Mouse (Mus musculus): Measurements from ENCODE around the gene 0610012G03Rik.
"Not testable (repeated sequence)": the region's sequence is repeated elsewhere in the genome, so short reads cannot be mapped to it uniquely, and the experiment has no call there.

0610012G03Rik gene

GRCm38 (mm10) chr16:31948345-31948774 is at the start of gene 0610012G03Rik, which contains the start of gene Ncbp2:
0610012G03Rik (minus strand) TSS chr16:31948494.
Ncbp2 (plus strand) TSS chr16:31948513.
- peak; percentile 92 to 96 for DNase-seq (ENCODE audit: low spot score in 2 of 2)

GRCm38 (mm10) chr16:31996371-31996770 is 48.1 kb upstream of the 0610012G03Rik start:
- DNase-seq (ENCODE audit: low spot score in 2 of 2), result no peak

- DNase-seq (ENCODE audit: low spot score in 2 of 2), result no peak
These were observed 45.7 kb upstream of the 0610012G03Rik start for GRCm38 (mm10) chr16:31993946-31994345.

GRCm38 (mm10) chr16:31993195-31993594 is 44.9 kb upstream of the 0610012G03Rik start:
- DNase-seq (ENCODE audit: low spot score in 2 of 2), result no peak

- no peak for DNase-seq (ENCODE audit: low spot score in 2 of 2)
These were observed 43.7 kb upstream of the 0610012G03Rik start for GRCm38 (mm10) chr16:31992039-31992438.

GRCm38 (mm10) chr16:31980946-31981345 is 32.7 kb upstream of the 0610012G03Rik start:
- no peak for DNase-seq (ENCODE audit: low spot score in 2 of 2)

- DNase-seq (ENCODE audit: low spot score in 2 of 2), result no peak
These were observed 31.2 kb upstream of the 0610012G03Rik start for GRCm38 (mm10) chr16:31979501-31979900.

GRCm38 (mm10) chr16:31975258-31975657 is 27.0 kb upstream of the 0610012G03Rik start:
- DNase-seq (ENCODE audit: low spot score in 2 of 2), result no peak

GRCm38 (mm10) chr16:31963224-31963623 is 14.9 kb upstream of the 0610012G03Rik start:
- DNase-seq (ENCODE audit: low spot score in 2 of 2), result no peak

- DNase-seq (ENCODE audit: low spot score in 2 of 2), result no peak
These were observed 385 bp downstream of the 0610012G03Rik start for GRCm38 (mm10) chr16:31947901-31948316.

GRCm38 (mm10) chr16:31947333-31947732 is 961 bp downstream of the 0610012G03Rik start:
- no peak for DNase-seq (ENCODE audit: low spot score in 2 of 2)

- DNase-seq (ENCODE audit: low spot score in 2 of 2), result not testable (repeated sequence)
These were observed 2.3 kb downstream of the 0610012G03Rik start for GRCm38 (mm10) chr16:31945986-31946385.

GRCm38 (mm10) chr16:31945372-31945771 is 2.9 kb downstream of the 0610012G03Rik start:
- no peak for DNase-seq (ENCODE audit: low spot score in 2 of 2)

- DNase-seq (ENCODE audit: low spot score in 2 of 2), result no peak
These were observed 3.5 kb downstream of the 0610012G03Rik start for GRCm38 (mm10) chr16:31944698-31945255.

- DNase-seq (ENCODE audit: low spot score in 2 of 2), result peak; percentile 58 to 87
These were observed 4.3 kb downstream of the 0610012G03Rik start for GRCm38 (mm10) chr16:31943980-31944379.

GRCm38 (mm10) chr16:31940586-31940985 is 7.7 kb downstream of the 0610012G03Rik start:
- DNase-seq (ENCODE audit: low spot score in 2 of 2), result no peak

GRCm38 (mm10) chr16:31938856-31939255 is 9.4 kb downstream of the 0610012G03Rik start:
- no peak for DNase-seq (ENCODE audit: low spot score in 2 of 2)

- DNase-seq (ENCODE audit: low spot score in 2 of 2), result no peak
These were observed 11.7 kb downstream of the 0610012G03Rik start for GRCm38 (mm10) chr16:31936568-31936967.

- DNase-seq (ENCODE audit: low spot score in 2 of 2), result no peak
These were observed 13.0 kb downstream of the 0610012G03Rik start for GRCm38 (mm10) chr16:31935091-31935979.

- DNase-seq (ENCODE audit: low spot score in 2 of 2), result no peak
These were observed 13.7 kb downstream of the 0610012G03Rik start for GRCm38 (mm10) chr16:31934550-31935010.

GRCm38 (mm10) chr16:31933751-31934549 is 14.3 kb downstream of the 0610012G03Rik start, which contains the start of gene Pigz:
Pigz (plus strand) TSS chr16:31933851.
- no peak for DNase-seq (ENCODE audit: low spot score in 2 of 2)
